Mouse (Mus musculus) left cerebral cortex, postnatal 36 days (tissue): ENCODE data around the gene Pla2g4b. TPM values are rescaled to one million over a fixed set of nuclear protein-coding genes. Genes with fewer than 3 reads are reported as not detected.
A peak's percentile ranks its signal among the peaks of the same experiment; 100 is the strongest.

Source experiments
- DNase-seq, 2 experiments: peaks; one replicate each; pipeline ENCODE4 v3.0.0; 2021 to 2022; ENCODE audit warnings: low spot score in 2 of 2, mixed read lengths in 1 of 2
- intact Hi-C: fragments of 180-260 bp; cut with DNase I; formaldehyde crosslinking; loops from one replicate; pipeline ENCODE4 v1.15.1; 2025
- total RNA-seq, 2 experiments: library from RNA; stranded (reverse); gene quantifications; 2 replicates each; pipeline ENCODE4 v1.2.3; 2021

Pla2g4b gene
- total RNA-seq, 2 experiments from 2014 or later = 1.4 to 3.7 TPM

DNA sequence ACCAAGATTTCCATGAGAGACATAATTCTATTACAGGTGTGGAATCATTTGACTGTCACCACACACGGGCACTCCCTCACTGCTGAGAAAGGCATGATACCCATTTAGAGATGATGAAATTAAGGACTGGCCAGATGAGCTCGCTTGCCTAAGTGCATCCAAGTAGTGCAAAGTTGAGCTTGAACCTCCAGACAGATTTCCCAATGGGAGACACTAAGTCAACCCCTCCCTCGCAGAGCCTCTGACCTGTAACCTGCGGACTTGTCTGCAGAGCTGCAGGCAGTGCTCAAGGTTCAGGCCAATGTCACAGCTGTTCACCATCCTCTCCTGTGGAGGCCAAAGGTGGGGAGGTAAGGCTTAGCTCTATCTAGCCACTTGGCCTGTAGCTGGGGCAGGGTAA, 25.6 kb downstream of the Pla2g4b start:
- no peak for DNase-seq
- intact Hi-C loops = no loop called here

GRCm38 (mm10) chr2:120059466-120059865, 26.2 kb downstream of the Pla2g4b start:
- no peak for DNase-seq
- intact Hi-C loops = no loop called here

- DNase-seq = no peak
- intact Hi-C loops = no loop called here
Measured at GRCm38 (mm10) chr2:120060190-120060589, 27.0 kb downstream of the Pla2g4b start.

DNA sequence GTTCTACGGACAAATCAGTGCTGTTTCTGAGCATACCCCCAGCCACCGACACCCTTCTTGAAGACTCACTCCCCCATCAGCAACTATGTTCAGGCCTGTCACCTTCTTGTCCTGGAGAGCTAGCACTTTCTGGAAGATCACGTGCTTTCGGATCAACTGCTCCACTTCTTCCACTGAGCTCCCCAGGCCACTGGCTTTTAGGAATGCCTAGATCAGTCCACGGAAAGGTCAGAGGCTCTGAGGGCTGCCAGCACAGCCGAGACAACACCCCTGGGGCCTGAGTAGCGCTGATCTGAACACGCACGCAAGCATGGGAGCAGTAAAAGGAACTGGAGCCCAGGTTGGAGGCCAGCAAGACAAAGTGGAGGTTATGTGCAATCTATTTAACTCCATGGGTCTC, 27.4 kb downstream of the Pla2g4b start:
- no peak for DNase-seq
- intact Hi-C loops = no loop called here

DNA sequence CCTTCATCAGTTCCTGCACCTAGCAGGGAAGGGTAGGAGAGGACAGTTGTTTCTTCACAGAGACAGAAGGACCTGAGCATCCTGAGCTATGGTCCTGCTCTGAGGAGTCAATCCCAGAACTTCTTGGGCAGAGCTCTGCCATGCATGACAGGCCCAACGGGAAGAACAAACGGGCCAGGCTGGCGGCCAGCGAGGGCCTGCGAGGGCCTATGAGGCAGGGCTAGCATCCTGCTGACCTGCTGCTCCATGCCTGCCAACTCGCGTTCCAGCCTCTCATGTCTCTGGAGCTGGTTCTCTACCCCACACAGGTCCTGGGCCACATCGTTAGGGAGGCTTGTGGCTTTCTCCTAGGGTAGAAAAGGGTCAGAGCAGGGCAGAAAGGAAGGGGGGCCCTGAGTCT, 29.0 kb downstream of the Pla2g4b start:
- no peak for DNase-seq
- intact Hi-C loops = no loop called here

DNA sequence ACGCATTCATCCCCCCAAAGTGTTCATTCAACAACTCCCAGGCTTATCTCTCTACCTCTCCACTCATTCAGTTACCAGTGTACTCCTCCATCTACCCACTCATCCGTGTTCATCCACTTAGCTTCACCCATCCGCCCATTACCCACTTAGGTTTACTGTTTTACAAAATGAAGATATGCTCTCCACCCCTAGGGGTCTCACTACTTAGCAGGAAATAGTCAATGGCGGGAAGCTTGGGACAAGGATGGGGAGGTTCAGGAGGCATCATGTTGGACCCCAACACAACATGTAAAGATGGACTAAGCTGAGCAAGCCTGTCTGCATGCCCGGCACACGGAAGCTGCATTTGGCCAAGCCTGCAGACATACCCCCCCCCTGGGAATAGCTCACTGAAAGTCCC, 31.4 kb downstream of the Pla2g4b start:
- intact Hi-C loops = loop anchor here (5.0 kb wide), 1 partner anchor 92 kb away; the partner anchor contains the start of gene Mapkbp1
- no peak for DNase-seq

DNA sequence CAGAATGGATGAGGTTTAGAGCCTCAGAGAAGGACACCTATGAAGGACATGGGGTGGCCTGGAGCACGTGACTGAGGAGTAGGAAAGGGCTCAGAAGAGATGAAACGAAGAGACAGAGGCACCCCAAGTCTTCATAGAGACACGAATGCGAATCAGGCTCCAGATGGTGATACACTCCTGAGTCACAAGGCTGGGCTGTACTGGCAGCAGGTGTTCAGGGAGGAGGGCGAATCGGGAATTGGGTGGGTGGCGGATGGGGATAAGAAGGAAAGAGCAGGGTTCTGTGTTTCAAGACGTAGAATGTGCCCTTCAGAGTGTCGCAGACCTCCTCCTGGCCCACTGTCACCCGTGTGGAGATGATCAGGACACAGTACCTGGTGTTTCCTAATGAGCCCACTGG, 32.0 kb downstream of the Pla2g4b start:
- peak in 1 of 2 experiments; percentile 41 for DNase-seq
- intact Hi-C loops = loop anchor here (5.0 kb wide), 1 partner anchor 93 kb away; the partner anchor contains the start of gene Mapkbp1

- intact Hi-C loops = loop anchor here (5.0 kb wide), 1 partner anchor 94 kb away; the partner anchor contains the start of gene Mapkbp1
Measured at GRCm38 (mm10) chr2:120066224-120066623, 33.0 kb downstream of the Pla2g4b start.

DNA sequence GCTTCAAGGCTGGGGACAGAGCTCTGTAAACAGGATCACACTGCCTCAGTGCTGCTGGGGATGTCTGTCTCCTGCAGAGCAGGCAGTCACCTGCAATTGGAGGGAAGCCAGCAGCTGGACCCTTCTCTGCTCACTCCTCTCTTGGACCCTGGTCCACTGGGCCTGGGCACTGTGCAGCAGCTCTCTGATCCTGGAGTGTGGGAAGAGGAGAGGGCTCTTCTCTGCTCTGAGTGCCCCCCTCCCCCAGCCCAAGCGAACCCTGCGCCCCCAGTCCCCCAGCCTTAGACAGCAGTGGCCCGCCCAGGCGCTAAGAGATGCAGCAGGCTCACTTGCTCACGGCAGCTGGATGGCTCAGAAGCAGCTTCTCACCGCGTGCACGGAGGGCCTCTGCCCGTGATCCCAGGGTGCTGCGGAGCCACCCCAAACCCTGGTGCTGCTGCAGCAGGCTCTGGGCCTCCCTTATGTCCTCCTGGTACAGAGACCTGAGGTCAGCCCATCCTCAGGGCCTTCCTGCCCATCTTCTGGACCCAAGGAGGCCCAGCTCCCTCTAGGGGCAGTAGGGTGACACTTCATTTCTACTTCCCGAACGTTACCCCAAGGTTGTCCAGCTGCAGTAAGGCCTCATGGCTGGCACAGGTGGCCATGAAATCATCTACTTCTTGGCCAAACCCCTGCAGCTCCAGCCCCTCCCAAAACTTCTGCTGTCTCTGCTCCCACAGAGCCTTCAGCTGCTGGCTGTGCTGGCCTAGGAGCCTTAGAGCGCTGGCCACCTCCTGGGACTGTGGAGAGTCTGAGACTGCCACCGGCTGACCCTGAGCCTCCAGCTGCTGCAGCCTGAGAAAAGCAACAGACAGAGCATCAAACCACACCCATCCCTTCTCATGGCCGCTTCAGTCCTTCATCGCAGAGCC, 35.6 kb downstream of the Pla2g4b start:
- DNase-seq = no peak
- intact Hi-C loops = loop anchor here (1.0 to 5.0 kb wide), 2 partner anchors 25 to 97 kb away; partner anchors contain the start of gene Mapkbp1

More at GRCm38 (mm10) chr2:120066224-120066623, 33.0 kb downstream of the Pla2g4b start:
- DNase-seq = no peak

GRCm38 (mm10) chr2:120069466-120069990, 36.3 kb downstream of the Pla2g4b start:
- DNase-seq = peak; percentile 60 to 66
- intact Hi-C loops = loop anchor here (1.0 to 5.0 kb wide), 2 partner anchors 25 to 97 kb away; partner anchors contain the start of gene Mapkbp1

- intact Hi-C loops = no loop called here
- no peak for DNase-seq
Measured at GRCm38 (mm10) chr2:120074096-120074495, 40.9 kb downstream of the Pla2g4b start.

GRCm38 (mm10) chr2:120076076-120076705, 43.0 kb downstream of the Pla2g4b start:
- intact Hi-C loops = no loop called here
- DNase-seq = peak; percentile 34 to 50

DNA sequence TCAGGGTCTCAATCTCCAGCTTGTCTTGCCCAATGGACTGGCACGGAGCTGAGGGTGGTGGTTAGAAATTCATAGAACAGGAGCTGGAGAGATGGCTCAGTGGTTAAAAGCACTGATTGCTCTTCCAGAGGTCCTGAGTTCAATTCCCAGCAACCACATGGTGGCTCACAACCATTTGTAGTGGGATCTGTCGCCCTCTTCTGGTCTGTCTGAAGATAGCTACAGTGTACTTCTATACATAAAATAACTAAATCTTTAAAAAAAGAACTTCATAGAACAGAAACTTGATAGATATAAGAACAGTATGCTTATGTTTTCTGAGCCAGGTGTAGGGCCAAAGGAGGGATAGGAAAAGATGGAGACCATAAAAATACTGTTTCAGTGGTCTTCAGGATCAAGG, 49.2 kb downstream of the Pla2g4b start:
- DNase-seq = no peak
- intact Hi-C loops = loop anchor here (5.0 kb wide), 1 partner anchor 195 kb away; no protein-coding TSS in a partner anchor

- no peak for DNase-seq
- intact Hi-C loops = loop anchor here (2.0 to 5.0 kb wide), 2 partner anchors 86 to 193 kb away; no protein-coding TSS in a partner anchor
Measured at GRCm38 (mm10) chr2:120084593-120085361, 51.6 kb downstream of the Pla2g4b start.

GRCm38 (mm10) chr2:120086038-120086437, 52.8 kb downstream of the Pla2g4b start:
- intact Hi-C loops = no loop called here
- DNase-seq = no peak

DNA sequence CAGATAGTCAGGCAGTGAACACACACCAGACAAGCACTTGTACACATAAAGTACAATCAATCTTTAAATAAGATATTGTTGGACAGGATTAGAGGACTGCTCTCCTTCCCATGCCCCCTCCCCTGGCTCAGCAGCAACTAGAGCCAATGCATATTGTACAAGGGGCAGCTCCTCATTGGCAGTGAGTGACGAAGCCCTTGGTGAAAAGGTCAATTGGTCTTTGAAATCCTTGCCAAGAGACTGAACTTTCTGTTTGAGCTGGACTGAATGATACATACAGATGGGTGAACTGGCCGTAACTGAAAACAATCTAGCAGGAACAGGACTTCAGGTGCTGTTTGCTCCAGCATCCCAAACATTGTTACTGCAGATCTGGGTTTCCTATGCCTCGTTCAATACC, 54.2 kb downstream of the Pla2g4b start:
- intact Hi-C loops = no loop called here
- no peak for DNase-seq

DNA sequence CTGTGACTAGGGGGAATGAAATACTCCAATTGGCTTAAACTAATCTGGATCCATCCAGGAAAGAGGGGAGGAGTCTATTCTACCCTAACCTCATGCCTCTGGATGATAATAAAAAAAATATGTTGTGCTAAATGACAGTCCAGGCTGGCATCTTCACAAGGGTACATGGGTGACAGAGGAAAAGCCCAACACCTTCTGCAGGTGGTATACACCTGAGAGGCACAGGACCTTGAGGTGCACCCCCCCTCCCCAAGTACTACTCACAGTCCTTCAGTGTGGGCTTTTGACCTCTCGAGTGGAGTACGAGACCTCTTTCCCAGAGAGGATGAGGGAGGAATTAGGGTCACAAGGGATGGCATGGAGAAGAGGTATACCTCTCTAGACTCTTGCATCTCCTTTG, 54.7 kb downstream of the Pla2g4b start:
- intact Hi-C loops = no loop called here
- DNase-seq = no peak

DNA sequence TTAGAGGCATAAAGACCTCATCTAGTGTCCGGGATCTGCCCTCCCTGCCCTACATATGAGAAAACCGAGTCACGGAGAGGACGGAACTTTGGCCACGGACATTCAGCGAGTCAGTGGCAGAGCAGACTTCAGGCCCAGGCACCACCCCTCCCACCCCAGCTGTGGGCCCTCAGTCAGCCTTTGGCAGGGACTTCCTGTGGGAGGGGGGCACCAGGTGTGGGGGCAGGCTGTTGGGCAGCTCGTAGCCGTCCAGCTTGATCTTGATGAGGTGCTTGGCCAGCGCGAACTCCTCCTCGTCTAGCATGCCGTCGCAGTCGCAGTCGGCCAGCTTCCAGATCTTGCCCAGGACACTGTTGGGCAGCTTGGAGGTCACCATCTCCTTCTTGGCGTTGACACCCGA, 57.8 kb downstream of the Pla2g4b start:
- intact Hi-C loops = no loop called here
- no peak for DNase-seq
